Mouse (Mus musculus): ENCODE measurements around the gene Ccdc106.

DNA sequence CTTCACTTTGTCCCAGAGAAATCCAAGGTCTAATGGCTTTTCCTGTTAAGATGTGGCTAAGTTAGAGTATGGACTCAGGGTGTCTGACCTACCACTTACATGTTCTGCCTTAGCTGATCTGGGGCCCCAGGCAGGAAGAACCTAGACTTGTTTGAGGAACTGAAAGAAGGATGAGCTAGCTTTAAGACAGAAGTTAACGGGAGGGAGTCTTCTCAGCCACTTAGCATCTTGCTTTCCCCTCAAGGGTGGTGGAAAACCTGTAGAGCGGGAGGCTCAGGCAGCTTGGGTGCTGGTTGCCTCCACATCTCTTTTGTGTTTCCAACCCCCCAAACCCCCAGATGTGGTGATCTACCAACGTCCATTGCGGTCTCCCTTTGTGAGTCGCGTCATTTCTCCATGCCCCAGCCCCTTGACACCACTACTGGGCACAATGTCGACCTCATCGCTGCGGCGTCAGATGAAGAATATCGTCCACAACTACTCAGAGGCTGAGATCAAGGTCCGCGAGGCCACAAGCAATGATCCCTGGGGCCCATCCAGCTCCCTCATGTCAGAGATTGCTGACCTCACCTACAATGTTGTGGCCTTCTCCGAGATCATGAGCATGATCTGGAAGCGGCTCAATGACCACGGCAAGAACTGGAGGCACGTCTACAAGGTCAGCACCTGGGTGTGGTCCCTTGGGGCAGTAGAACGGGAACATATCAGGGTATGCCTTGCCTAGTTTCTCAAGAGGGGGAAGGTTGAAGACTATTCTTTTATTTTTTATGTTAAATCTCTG, 63.2 kb downstream of the Ccdc106 start:
- no peak for TF ChIP-seq CTCF (IDR thresholded peaks at IDR 0.05; ENCODE audit: low read depth)
- TF ChIP-seq EP300 (IDR thresholded peaks at IDR 0.05; ENCODE audit: low read depth) = no peak

Measured in liver, postnatal 0 days (tissue).